Mouse (Mus musculus): ENCODE data around the gene Il10rb.
"Not testable (repeated sequence)": the region's sequence is repeated elsewhere in the genome, so short reads cannot be mapped to it uniquely, and the experiment has no call there.

Il10rb gene

DNA sequence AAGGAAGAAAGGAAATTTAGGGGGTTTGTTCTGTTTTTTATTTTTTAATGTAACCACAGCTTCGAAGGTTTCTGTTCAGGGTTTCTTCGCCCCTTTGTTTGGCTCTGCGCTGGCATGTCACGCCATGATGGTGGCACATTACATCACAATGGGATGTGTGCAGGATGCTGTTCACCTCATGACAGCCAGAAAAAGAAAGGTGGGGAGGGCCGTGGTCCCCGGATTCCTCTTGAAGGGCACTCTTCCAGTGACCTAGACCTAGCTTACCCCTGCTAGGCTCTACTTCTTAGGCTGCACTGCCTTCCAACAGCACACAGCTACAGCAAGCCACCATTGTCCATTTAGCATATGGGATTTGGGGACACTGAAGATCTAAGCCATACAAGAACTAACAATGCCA is 19.9 kb downstream of the Il10rb start:
- no peak for DNase-seq

- no peak for DNase-seq
Observed at GRCm38 (mm10) chr16:91426586-91426985, 20.6 kb downstream of the Il10rb start.

DNA sequence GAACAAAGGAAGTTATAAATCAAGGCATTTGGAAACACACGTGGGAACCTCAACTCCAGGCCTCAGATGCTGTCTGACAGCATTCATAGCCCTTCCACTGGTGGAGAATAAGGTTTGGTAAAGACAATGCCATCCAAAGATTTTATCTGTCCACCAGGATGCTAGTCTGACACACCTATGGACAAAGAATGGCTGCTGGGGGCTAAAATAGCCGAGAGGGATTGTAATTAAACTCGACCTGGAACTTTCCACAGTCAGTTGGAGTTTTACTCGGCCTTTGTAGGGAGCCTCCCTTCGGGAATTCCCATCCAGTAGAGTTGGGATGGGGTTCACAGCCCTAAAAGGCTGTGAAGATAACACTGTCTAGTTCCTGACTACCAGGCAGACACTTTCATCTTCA is 21.5 kb downstream of the Il10rb start:
- DNase-seq = no peak

DNA sequence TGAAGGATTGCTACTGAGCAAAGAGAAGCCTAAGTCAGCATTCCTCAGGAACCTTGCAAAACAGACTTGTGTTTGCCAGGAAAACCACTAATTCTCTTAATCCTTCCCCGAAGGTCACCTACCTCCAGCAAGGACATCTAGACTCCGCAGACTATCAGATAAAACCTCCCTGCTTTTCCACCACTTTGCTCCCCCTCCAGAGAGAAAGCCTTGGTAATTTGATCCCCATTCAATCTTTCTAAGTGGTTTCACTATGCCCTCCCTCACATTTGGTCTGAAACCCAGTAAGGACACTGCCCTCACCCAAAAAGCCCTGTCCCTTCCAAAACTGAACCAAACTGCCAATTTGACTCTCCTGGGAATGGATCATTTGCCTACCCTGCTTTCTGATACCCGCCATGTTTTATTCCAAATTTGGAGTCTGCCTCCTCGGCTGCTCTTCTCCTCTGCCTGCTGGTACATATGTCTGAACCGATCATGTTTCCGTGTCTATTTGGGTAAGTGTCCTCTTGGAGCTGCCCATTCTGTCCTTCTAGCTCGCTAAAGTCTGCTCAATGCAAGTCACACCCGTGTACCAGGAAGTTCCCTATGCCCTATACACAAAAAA is 22.4 kb downstream of the Il10rb start:
- DNase-seq = no peak

GRCm38 (mm10) chr16:91432720-91433328 is 26.9 kb downstream of the Il10rb start:
- no peak for DNase-seq

- DNase-seq = no peak
Observed at GRCm38 (mm10) chr16:91433329-91433933, 27.5 kb downstream of the Il10rb start.

DNA sequence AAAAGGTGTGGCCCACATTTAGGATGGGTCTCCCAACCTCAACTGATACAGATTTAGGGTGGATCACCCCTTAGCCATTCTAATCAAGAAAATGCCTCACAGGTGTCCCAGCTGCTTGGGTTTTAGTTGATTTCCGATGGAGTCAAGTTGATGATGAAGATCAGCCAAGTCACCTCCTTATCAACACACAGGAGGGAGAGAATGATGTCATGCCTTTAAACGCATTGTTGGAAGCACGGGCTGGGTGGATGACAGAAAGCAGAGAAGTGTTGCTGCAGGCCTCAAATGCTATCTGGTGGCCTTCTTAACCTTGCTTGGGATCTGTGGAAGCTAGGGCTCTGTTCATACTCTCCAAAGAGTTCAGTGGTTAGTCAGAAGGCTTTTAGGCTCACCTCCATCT is 28.2 kb downstream of the Il10rb start:
- DNase-seq = no peak

DNA sequence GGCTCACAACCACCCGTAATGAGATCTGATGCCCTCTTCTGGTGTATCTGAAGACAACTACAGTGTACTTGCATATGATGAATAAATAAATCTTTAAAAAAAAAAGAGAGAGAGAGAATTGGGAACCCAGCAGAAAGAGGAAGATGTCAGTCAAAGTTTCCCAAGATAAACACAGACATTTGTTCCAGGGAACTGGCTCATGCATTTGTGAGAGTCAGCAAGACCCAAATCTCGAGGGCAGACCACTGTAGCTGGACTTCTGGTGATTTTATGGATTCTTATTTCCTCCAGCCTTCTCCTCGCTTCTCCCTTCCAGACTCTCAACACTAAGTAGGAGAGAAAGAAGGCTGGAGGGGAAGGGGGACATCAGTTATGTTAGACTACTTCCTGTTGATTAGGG is 32.1 kb downstream of the Il10rb start:
- no peak for DNase-seq

DNA sequence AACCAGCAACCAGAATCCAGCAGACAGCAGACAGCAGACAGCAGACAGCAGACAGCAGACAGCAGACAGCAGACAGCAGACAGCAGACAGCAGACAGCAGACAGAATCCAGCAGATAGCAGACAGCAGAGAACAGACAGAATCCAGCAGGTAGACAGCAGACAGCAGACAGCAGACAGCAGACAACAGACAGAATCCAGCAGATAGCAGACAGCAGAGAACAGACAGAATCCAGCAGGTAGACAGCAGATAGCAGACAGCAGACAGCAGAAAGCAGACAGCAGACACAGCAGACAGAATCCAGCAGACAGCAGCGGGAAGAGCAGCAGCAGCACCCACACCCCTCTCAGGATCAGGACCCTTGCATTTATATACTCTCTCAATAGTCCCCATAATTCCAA is 32.6 kb downstream of the Il10rb start:
- DNase-seq = not testable (repeated sequence)

DNA sequence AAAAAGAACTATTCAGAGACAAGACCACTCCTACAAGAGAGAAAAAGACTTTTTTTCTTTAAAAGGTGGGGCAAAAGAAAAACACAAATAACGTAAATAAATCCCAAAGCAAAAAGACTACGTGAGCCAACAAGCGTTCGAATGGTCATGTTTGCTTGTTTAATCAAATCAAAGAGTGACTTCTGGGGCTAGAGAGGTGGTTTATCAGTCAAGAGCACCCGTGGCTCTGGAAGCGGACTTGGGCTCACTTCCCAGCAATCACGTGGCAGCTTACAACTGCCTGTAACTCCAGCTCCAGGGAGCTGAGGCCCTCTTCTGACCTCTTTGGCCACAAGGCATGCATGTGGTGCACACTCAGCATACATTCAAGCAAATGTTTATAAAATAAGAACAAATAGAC is 35.4 kb downstream of the Il10rb start:
- no peak for DNase-seq

- DNase-seq = no peak
Observed at GRCm38 (mm10) chr16:91441811-91442240, 35.9 kb downstream of the Il10rb start.

DNA sequence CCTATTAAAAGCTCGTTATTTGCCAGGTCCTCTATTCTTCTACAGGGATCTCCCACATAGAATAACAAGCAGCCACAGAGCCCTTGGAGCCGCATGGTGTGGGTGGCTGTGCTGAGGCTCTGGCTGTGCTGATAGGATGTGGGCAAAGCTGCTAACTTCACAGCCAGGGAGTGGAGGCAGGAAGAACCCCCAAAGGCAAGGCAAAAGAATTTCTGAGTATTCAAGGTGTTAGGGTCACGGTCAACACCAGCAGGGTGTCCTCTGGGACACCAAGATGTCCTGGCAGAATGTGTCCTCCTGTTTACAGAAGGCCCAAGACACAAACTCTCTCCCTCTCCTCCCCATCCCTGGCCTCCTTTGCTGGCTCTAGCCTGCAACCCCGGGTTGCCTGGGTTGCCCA is 36.5 kb downstream of the Il10rb start:
- DNase-seq = no peak

DNA sequence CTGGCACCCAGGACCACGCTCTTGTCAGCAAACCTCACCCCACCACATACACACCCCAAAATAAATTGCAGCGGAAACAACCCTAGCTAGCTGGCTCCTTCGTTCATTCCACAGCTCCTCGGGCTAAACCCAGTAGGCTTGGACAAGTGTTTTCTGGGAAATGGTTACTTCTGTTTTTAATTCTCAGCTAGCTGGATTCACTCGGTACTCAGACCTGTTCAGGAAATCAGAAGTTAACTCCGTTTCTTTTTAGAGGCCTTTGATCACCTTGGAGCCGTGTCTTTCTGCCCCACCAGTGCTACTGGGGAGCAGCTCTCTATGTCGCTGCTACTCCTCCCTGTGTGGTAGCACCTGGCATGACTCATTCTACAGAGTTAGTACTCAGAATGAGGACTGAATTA is 37.2 kb downstream of the Il10rb start:
- DNase-seq = no peak

DNA sequence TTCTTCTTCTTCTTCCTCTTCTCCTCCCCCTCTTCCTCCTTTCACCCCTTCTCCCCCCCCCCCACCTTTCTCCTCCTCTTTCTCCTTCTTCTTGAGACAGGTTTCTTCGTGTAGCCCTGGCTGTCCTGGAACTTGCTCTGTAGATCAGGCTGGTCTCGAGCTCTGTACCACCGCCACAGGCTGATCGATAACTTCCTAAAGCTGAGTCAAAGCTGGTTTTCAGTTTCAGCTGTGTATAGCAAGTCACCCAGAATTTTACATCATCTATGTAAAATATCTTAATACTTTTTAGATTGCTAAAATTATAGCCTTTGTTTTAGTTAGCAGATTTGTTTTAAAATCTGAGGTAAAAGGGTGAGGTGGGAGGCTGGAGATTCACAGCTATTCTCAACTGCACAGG is 38.9 kb downstream of the Il10rb start:
- no peak for DNase-seq

DNA sequence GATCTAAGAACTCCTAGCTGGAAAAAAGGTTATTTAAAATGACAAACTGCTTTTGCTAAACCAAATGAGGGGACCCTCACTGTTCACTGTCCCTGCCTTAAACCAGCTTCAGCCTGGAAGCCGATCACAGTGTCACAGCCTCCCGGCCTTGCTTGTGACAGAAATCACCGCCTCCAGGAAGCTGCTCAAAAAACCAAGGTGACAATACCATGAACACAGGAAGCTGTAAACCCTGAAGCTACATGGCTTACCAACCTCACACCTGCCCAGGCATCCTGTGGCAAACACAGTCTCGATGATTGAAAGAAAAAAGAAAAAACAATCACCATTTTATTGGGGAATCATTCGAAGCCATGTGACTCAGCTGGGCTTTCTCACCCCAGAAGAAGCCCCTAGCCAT is 39.6 kb downstream of the Il10rb start:
- no peak for DNase-seq

DNA sequence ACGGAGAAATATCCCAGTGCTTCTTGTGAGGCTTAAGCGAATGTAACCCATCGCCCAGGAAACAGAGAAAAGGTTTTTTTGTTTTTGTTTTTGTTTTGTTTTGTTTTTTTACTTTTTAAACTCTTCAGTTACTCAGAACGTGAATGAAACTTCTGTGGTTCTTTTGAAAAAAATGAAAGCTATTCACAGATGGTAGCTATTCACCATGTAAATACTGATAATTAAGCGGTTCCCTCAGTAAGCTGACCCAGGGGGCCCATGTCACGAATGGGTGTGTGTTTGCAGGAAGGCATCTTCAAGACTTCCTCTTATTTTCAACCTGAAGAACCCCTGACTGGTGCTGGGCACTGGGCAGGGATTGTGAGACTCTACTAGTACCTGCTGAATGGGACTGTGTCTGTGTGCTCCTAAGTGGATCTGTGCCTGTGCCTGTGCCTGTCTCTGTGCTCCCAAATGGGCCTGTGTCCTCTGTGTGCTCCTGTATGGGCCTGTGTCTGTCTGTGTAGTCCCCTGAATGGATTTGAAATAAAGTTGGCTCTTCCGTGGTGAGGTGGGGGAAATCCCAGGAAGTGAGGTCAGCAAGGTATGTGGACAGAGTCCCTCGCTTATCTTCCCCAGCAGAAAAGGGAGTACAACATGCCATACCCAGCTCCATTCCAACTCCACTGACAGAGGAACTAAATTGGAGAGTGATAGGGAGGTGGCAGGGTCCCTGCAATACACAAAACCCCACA is 41.0 kb downstream of the Il10rb start:
- no peak for DNase-seq

GRCm38 (mm10) chr16:91447512-91447900 is 41.5 kb downstream of the Il10rb start:
- DNase-seq = no peak

GRCm38 (mm10) chr16:91448088-91448487 is 42.1 kb downstream of the Il10rb start:
- DNase-seq = no peak

GRCm38 (mm10) chr16:91448895-91449294 is 42.9 kb downstream of the Il10rb start:
- no peak for DNase-seq

- DNase-seq = no peak
Observed at GRCm38 (mm10) chr16:91450137-91451064, 44.4 kb downstream of the Il10rb start.

- no peak for DNase-seq
Observed at GRCm38 (mm10) chr16:91451949-91452348, 46.0 kb downstream of the Il10rb start.

DNA sequence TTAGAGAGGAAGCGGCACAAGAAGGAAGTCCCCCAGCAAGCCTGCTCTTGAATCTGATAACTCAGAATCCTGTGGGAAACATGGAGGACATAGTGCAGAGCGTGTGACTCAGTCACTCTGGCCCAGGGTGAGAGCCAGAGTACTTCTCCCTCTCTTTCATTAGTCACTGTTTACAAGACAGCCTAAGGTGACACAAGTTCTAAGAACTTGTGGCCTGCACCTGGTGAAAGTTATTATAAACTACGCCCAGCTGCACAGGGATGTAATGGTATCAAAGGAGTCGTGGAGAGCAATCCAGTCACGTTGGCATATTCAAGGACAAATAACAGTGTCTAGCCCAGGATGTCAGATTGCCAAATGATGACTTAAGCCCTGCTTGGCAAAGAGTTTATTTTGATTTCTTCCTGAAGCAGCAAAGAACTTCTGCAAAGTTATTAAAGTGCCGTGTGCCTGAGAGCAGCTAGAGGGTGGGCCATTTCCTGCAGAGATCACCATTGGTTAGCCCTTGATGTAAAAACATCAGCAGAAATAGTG is 46.5 kb downstream of the Il10rb start:
- DNase-seq = no peak

- no peak for DNase-seq
Observed at GRCm38 (mm10) chr16:91455868-91456267, 49.9 kb downstream of the Il10rb start.

Data from right cerebral cortex, postnatal 14 days (tissue).